Comparison of ENCODE assay signal across 31 mouse cellular contexts in genomic region chr16:25495586-25496196, GRCm38 (mm10).
"Had no signal": no experiment of that assay in that cellular context is flagged by ENCODE, and none has a peak within 500 bp of the region (broad histone marks: within the 10 kb centered on the region; RNA-seq: fewer than 3 reads in every experiment).

No protein-coding gene starts in this region.

- H3K9me3 ChIP-seq: heart, embryonic 10.5 days; heart, embryonic 12.5 days; heart, embryonic 13.5 days; heart, embryonic 15.5 days; hindbrain, embryonic 10.5 days; hindbrain, embryonic 12.5 days; hindbrain, embryonic 13.5 days; hindbrain, embryonic 15.5 days; intestine, embryonic 15.5 days; kidney, embryonic 15.5 days had no signal

- DNase-seq: heart, postnatal 10 days; heart, postnatal 14 days; heart, postnatal 36 days; heart, postnatal 4 days; kidney, adult 11 months; kidney, adult 18-20 months; kidney, adult 2 months; kidney, adult 8-10 months; kidney, adult 9 months; kidney, postnatal 10 days; kidney, postnatal 14 days; kidney, postnatal 25 days; kidney, postnatal 36 days; kidney, postnatal 4 days; layer of hippocampus, postnatal 36 days had no signal

- H3K4me2 ChIP-seq: heart, embryonic 11.5 days; heart, embryonic 12.5 days; heart, embryonic 13.5 days; heart, embryonic 15.5 days; hindbrain, embryonic 12.5 days; hindbrain, embryonic 13.5 days; hindbrain, embryonic 14.5 days; hindbrain, embryonic 15.5 days; intestine, embryonic 15.5 days; kidney, embryonic 15.5 days had no signal

- H3K9ac ChIP-seq: heart, embryonic 12.5 days; heart, embryonic 13.5 days; heart, embryonic 15.5 days; hindbrain, embryonic 12.5 days; hindbrain, embryonic 13.5 days; hindbrain, embryonic 14.5 days; hindbrain, embryonic 15.5 days; intestine, embryonic 15.5 days; kidney, embryonic 15.5 days had no signal

- H3K27me3 ChIP-seq: heart, embryonic 12.5 days; heart, embryonic 13.5 days; heart, embryonic 15.5 days; hindbrain, embryonic 12.5 days; hindbrain, embryonic 13.5 days; hindbrain, embryonic 15.5 days; intestine, embryonic 15.5 days; kidney, embryonic 15.5 days had no signal

- H3K36me3 ChIP-seq: heart, embryonic 10.5 days; heart, embryonic 12.5 days; heart, embryonic 13.5 days; heart, embryonic 15.5 days; hindbrain, embryonic 10.5 days; hindbrain, embryonic 12.5 days; hindbrain, embryonic 13.5 days; hindbrain, embryonic 15.5 days; intestine, embryonic 15.5 days; kidney, embryonic 15.5 days had no signal

- H3K4me3 ChIP-seq: heart, embryonic 10.5 days; heart, embryonic 12.5 days; heart, embryonic 13.5 days; heart, embryonic 15.5 days; hindbrain, embryonic 10.5 days; hindbrain, embryonic 12.5 days; hindbrain, embryonic 13.5 days; hindbrain, embryonic 15.5 days; intestine, embryonic 15.5 days; kidney, embryonic 15.5 days; layer of hippocampus, adult 2 months; left cerebral cortex, adult 2 months had no signal

- H3K27ac ChIP-seq: heart, embryonic 10.5 days; heart, embryonic 13.5 days; heart, embryonic 15.5 days; hindbrain, embryonic 10.5 days; hindbrain, embryonic 12.5 days; hindbrain, embryonic 13.5 days; hindbrain, embryonic 14.5 days; hindbrain, embryonic 15.5 days; hindbrain, postnatal 0 days; intestine, embryonic 15.5 days; kidney, embryonic 15.5 days; kidney, postnatal 0 days; layer of hippocampus, adult 2 months; left cerebral cortex, adult 2 months had no signal

- H3K4me1 ChIP-seq: heart, embryonic 10.5 days; heart, embryonic 12.5 days; heart, embryonic 13.5 days; heart, embryonic 15.5 days; hindbrain, embryonic 10.5 days; hindbrain, embryonic 12.5 days; hindbrain, embryonic 13.5 days; hindbrain, embryonic 15.5 days; intestine, embryonic 15.5 days; kidney, embryonic 15.5 days had no signal
